Mouse (Mus musculus) natural killer cell, adult 2 months (primary cell): Measurements from ENCODE around the gene Invs.

Experiments used
- DNase-seq, 2 experiments: peaks; one replicate each; pipeline ENCODE4 v3.0.0; 2022; ENCODE audit warnings: low spot score in 2 of 2

Invs gene

GRCm38 (mm10) chr4:48279498-48280134, at the start of gene Invs, which contains the start of gene Erp44:
Gene Invs (plus strand): TSS chr4:48279760.
Gene Erp44 (minus strand): TSS chr4:48279558.
- peak; percentile 89 to 91 for DNase-seq

GRCm38 (mm10) chr4:48236721-48237120, 42.8 kb upstream of the Invs start:
- no peak for DNase-seq

- no peak for DNase-seq
Measured at GRCm38 (mm10) chr4:48239046-48239445, 40.5 kb upstream of the Invs start.

- peak in 1 of 2 experiments; percentile 56 for DNase-seq
Measured at GRCm38 (mm10) chr4:48242482-48242881, 37.1 kb upstream of the Invs start.

GRCm38 (mm10) chr4:48243737-48244136, 35.8 kb upstream of the Invs start:
- DNase-seq = no peak

- DNase-seq = peak in 1 of 2 experiments; percentile 24
Measured at GRCm38 (mm10) chr4:48244280-48244679, 35.3 kb upstream of the Invs start.

- no peak for DNase-seq
Measured at GRCm38 (mm10) chr4:48253266-48253665, 26.3 kb upstream of the Invs start.

GRCm38 (mm10) chr4:48258045-48258444, 21.5 kb upstream of the Invs start:
- no peak for DNase-seq

GRCm38 (mm10) chr4:48267683-48268082, 11.9 kb upstream of the Invs start:
- DNase-seq = no peak

- DNase-seq = no peak
Measured at GRCm38 (mm10) chr4:48268127-48268526, 11.4 kb upstream of the Invs start.

- no peak for DNase-seq
Measured at GRCm38 (mm10) chr4:48270532-48270931, 9.0 kb upstream of the Invs start.

GRCm38 (mm10) chr4:48271838-48272237, 7.7 kb upstream of the Invs start:
- no peak for DNase-seq

- DNase-seq = no peak
Measured at GRCm38 (mm10) chr4:48273119-48273829, 6.3 kb upstream of the Invs start.

GRCm38 (mm10) chr4:48275736-48276135, 3.8 kb upstream of the Invs start:
- no peak for DNase-seq

GRCm38 (mm10) chr4:48277011-48277410, 2.5 kb upstream of the Invs start:
- no peak for DNase-seq

- no peak for DNase-seq
Measured at GRCm38 (mm10) chr4:48278757-48279497, 633 bp upstream of the Invs start.

GRCm38 (mm10) chr4:48281121-48281520, 1.6 kb downstream of the Invs start:
- no peak for DNase-seq

GRCm38 (mm10) chr4:48287086-48287757, 7.7 kb downstream of the Invs start:
- no peak for DNase-seq

GRCm38 (mm10) chr4:48314814-48315213, 35.3 kb downstream of the Invs start:
- DNase-seq = no peak

- no peak for DNase-seq
Measured at GRCm38 (mm10) chr4:48316036-48316435, 36.5 kb downstream of the Invs start.

GRCm38 (mm10) chr4:48321276-48321675, 41.7 kb downstream of the Invs start:
- no peak for DNase-seq

GRCm38 (mm10) chr4:48322095-48322494, 42.5 kb downstream of the Invs start:
- no peak for DNase-seq
